Mouse (Mus musculus): ENCODE measurements around the gene Hbq1b.

DNA sequence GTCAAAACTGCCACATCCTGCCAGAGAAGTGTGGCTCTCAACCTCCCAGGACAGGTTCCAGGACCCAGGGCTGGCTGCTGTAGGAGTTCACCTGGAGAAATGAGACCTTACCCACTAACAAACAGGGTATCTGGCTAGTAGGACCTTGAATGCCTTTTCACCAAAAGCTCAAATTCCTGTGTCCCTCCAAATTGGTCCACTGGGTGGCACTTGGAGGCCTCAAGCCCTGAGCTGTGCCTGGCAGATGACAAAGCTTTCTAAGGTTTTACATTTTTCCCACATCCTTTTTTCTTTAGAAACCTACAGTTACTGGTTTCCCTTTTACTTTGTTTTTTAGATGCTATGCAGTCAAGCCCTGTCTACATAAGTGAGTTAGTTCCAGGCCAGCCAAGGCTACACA is 39.7 kb upstream of the Hbq1b start:
- TF ChIP-seq GATA1 (IDR thresholded peaks at IDR 0.05; ENCODE audit: borderline replicate concordance, low read length) (no peak), FLI1 (IDR thresholded peaks at IDR 0.05; ENCODE audit: low read length) (no peak)
